Mouse (Mus musculus) embryonic facial prominence, embryonic 11.5 days (tissue): ENCODE results near the gene Letm1. TPM values are rescaled to one million over a fixed set of nuclear protein-coding genes. Genes with fewer than 3 reads are reported as not detected.

Experiments
- ATAC-seq: fragments of 200-750 bp; cut with Nextera tagmentation; replicated peaks from 2 replicates; pipeline ENCODE4 v1.8.0; 2017; ENCODE audit warnings: low read depth; ENCODE audit not compliant: insufficient number of reproducible peaks, low FRiP score, low TSS enrichment
- DNase-seq: peaks from one replicate; pipeline ENCODE4 v3.0.0-alpha.2; 2015; ENCODE audit warnings: low spot score
- H3K27ac ChIP-seq: fragments of 300-500 bp; sonication (generic); replicated peaks from 2 replicates; pipeline ENCODE4 v1.5.1; 2014; ENCODE audit warnings: mild to moderate bottlenecking, low read depth, low read length, control low read depth
- H3K27me3 ChIP-seq: fragments of 300-500 bp; sonication (generic); 2 replicates; pipeline ENCODE4 v1.6.1; 2014; ENCODE audit warnings: mild to moderate bottlenecking, low read length, moderate library complexity, mixed read lengths; ENCODE audit not compliant: control insufficient read depth, insufficient read depth
- H3K36me3 ChIP-seq: fragments of 300-500 bp; sonication (generic); replicated peaks from 2 replicates; pipeline ENCODE4 v1.6.1; 2014; ENCODE audit warnings: low read depth, mild to moderate bottlenecking, low read length, moderate library complexity, mixed read lengths; ENCODE audit not compliant: control insufficient read depth, insufficient read depth
- H3K4me1 ChIP-seq: fragments of 300-500 bp; sonication (generic); 2 replicates; pipeline ENCODE4 v1.6.1; 2014; ENCODE audit warnings: low read length, mixed read lengths; ENCODE audit not compliant: control insufficient read depth, insufficient read depth
- H3K4me2 ChIP-seq: fragments of 300-500 bp; sonication (generic); 2 replicates; pipeline ENCODE4 v1.6.1; 2014; ENCODE audit warnings: low read depth, mild to moderate bottlenecking, control low read depth, low read length, moderate library complexity
- H3K4me3 ChIP-seq: fragments of 300-500 bp; sonication (generic); 2 replicates; pipeline ENCODE4 v1.5.1; 2014; ENCODE audit warnings: low read depth, low read length, control low read depth
- H3K9ac ChIP-seq: fragments of 300-500 bp; sonication (generic); replicated peaks from 2 replicates; pipeline ENCODE4 v1.6.1; 2014; ENCODE audit warnings: mild to moderate bottlenecking, control low read depth, low read length
- H3K9me3 ChIP-seq: fragments of 300-500 bp; sonication (generic); replicated peaks from 2 replicates; pipeline ENCODE4 v1.6.1; 2016; ENCODE audit warnings: mild to moderate bottlenecking, low read length, inconsistent platforms, mixed read lengths; ENCODE audit not compliant: control insufficient read depth
- WGBS: fragments of 180-500 bp; shearing (Covaris S2); extraction: QIAGEN DNeasy Blood & Tissue Kit; methylation state at CpG from one replicate; pipeline ENCODE4 v1.1.7; 2014; 5-methylcytosine and 5-hydroxymethylcytosine counted together
- polyA plus RNA-seq: library from polyadenylated mRNA; unstranded; fragments of >200 nt; fragmentation: Nextera tagmentation; extraction: Ambion mirVana; gene quantifications from 2 replicates; pipeline ENCODE4 v1.2.1, GENCODE M21; 2014

Gene Letm1
- polyA plus RNA-seq, 1 experiment from 2014 or later: 48.9 TPM

DNA sequence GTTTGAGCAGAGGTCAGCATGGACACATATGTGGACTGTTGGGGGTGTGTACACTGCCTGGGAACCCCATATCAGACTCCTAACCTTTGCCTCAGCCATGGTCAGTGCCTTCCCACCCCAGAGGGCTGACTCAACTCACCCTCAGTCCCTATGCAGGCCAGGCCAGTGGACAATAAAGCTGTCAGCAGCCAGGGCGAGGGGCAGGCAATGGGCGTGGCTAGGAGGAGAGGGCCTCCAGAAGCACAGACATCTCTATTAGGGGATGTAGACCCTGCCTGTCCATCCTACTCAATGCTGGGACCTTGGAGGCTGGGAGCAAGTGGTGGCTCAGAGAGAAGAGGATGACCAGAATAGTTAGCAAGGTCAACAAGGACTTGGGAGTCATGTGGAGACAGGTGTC lies 67.4 kb downstream of the Letm1 start:
- Histone ChIP-seq H3K9ac (no peak overlapping the region), H3K27ac (no peak overlapping the region), H3K27me3 (no peaks in the 10 kb centered on the region), H3K4me2 (no peak overlapping the region), H3K4me1 (no peaks in the 10 kb centered on the region; the same call in 1 of the 2 replicates), H3K9me3 (no peaks in the 10 kb centered on the region), H3K4me3 (no peak overlapping the region), H3K36me3 (no peaks in the 10 kb centered on the region)
- DNase-seq (no peak), ATAC-seq (no peak)
- WGBS: 58% methylated on average over 2 of the region's 2 CpGs

DNA sequence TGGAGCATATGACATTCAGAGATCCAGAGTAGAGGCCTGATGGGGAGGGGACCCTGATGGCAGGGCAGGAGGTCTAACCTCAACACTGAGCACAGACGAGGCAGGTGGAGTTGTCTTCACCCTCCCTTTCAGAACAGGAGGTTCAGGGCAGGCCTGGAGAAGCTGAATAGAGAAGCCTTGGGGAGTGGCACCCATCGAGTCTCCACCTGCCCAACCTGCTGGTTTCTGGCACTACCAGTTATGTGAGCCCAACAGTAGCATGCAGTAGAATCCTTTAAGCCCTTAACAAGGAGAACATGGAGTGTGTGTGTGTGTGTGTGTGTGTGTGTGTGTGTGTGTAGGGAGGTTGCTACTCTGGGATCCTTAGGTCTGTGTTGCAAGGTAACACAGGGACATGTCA lies 70.1 kb downstream of the Letm1 start:
- Histone ChIP-seq H3K4me3 (no peak overlapping the region), H3K9ac (no peak overlapping the region), H3K4me2 (no peak overlapping the region), H3K27me3 (no peaks in the 10 kb centered on the region), H3K9me3 (no peaks in the 10 kb centered on the region), H3K27ac (no peak overlapping the region), H3K36me3 (no peaks in the 10 kb centered on the region), H3K4me1 (no peaks in the 10 kb centered on the region; the same call in 1 of the 2 replicates)
- no peak for DNase-seq
- WGBS: 72% methylated on average over 2 of the region's 2 CpGs
- no peak for ATAC-seq

DNA sequence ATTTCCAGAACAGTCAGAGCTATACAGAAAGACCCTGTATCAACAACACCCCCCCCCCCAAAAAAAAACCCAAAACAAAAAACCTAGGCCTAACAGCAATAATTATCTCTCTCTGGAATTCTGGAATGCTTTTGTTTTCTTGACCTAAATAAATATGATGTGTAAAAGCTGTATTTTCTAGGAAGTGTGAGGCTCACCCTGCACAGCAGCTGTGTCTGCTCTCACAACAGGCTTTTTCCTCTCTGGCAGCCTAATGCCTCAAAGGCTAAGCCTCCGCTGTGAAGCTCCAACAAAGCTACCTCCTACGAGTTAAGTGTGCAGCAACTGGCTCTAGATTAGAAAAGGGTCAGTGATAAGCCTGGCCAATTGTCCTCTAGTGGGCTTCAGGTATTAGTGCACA lies 73.6 kb downstream of the Letm1 start:
- Histone ChIP-seq H3K4me3 (no peak overlapping the region), H3K27ac (no peak overlapping the region), H3K4me1 (peaks cover 5% of the 10 kb centered on the region; the same call in 1 of the 2 replicates), H3K4me2 (no peak overlapping the region), H3K36me3 (no peaks in the 10 kb centered on the region), H3K27me3 (no peaks in the 10 kb centered on the region), H3K9me3 (no peaks in the 10 kb centered on the region), H3K9ac (no peak overlapping the region)
- WGBS: 55% methylated on average over 2 of the region's 2 CpGs
- DNase-seq: no peak
- ATAC-seq: no peak

DNA sequence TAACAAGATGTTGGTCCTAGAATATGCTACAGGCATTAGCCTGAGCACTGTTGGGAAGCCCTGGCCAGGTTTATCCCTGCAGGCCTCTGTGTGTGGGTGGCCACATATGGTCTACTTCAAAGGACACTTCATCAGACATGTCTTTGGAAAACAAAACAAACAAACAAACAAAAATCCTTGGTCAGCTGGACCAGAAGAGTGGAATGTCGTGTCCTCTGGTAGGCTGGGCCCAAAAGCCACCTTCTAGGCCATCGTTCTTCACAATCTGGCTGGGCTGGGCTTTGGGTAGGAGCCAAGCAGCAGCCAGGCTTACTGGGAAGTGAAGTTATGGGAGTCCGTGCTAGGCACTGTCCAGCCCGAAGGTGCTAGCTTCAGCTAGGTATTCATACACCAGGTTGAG lies 75.5 kb downstream of the Letm1 start:
- Histone ChIP-seq H3K4me1 (peaks cover 5% of the 10 kb centered on the region; the same call in 1 of the 2 replicates), H3K27me3 (no peaks in the 10 kb centered on the region), H3K9ac (no peak overlapping the region), H3K4me3 (no peak overlapping the region), H3K27ac (no peak overlapping the region), H3K4me2 (no peak overlapping the region), H3K9me3 (no peaks in the 10 kb centered on the region), H3K36me3 (no peaks in the 10 kb centered on the region)
- ATAC-seq (no peak), DNase-seq (no peak)
- 70% methylated on average over 4 of the region's 4 CpGs for WGBS

DNA sequence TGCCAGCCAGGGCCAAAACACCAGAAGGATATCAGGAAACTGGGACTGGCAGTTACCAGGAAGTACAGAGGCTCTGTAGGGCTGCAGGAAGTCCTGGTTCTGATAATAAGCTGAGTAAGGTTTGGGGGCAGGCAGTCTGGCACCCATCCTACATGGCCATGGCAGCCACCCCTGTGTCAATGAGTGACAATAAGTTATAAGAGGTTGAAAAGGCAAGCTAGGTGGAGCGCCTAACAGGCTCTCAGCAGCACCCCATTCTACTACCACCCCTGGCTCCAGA lies 76.3 kb downstream of the Letm1 start:
- WGBS: 95% methylated on average over 1 of the region's 1 CpGs
- Histone ChIP-seq H3K9me3 (no peaks in the 10 kb centered on the region), H3K27ac (no peak overlapping the region), H3K36me3 (no peaks in the 10 kb centered on the region), H3K27me3 (no peaks in the 10 kb centered on the region), H3K9ac (no peak overlapping the region; the same call in 1 of the 2 replicates), H3K4me2 (no peak overlapping the region), H3K4me3 (no peak overlapping the region), H3K4me1 (peaks cover 5% of the 10 kb centered on the region; the same call in 1 of the 2 replicates)
- ATAC-seq: no peak
- DNase-seq: no peak

DNA sequence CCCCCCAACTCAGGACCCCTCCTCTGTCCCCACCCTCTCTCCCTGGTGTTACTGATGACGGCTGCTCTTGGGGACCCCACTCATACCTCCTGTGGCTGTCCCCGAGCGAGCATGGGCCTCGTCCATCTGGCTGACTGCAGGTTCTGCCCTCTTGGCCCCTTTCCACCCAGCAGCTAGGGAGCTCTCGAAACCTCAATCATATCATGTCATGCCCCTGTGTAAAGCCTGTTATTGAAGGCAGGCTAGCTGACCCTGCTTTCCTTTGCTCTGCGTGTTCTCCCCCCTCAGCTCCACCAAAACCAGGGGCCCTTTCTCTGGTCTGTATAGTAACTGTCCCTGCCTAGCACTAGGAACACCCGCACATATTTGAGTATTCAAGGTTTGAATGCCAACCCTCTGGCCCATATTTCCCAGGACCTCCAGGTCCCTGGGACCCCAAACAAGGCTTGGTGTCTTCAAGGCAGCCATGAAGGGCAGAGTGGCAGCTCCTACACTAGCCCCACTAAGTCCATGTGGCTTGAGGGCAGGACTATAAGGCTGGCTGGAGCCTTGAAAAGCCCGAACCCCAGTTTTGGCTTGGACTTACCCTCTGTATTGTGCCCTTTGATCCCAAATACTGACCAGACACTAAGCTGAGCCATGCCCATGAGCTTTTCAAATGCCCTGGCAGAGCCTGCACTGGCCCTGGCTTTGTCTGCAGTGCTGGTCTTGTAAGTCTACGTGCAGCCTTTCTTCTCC lies 76.8 kb downstream of the Letm1 start:
- Histone ChIP-seq H3K27ac (no peak overlapping the region), H3K36me3 (no peaks in the 10 kb centered on the region), H3K4me1 (peaks cover 5% of the 10 kb centered on the region; the same call in 1 of the 2 replicates), H3K27me3 (no peaks in the 10 kb centered on the region), H3K9me3 (no peaks in the 10 kb centered on the region), H3K4me2 (no peak overlapping the region), H3K9ac (no peak overlapping the region; the same call in 1 of the 2 replicates), H3K4me3 (no peak overlapping the region)
- ATAC-seq: peak; percentile 7
- WGBS: 32% methylated on average over 9 of the region's 9 CpGs
- DNase-seq: no peak

DNA sequence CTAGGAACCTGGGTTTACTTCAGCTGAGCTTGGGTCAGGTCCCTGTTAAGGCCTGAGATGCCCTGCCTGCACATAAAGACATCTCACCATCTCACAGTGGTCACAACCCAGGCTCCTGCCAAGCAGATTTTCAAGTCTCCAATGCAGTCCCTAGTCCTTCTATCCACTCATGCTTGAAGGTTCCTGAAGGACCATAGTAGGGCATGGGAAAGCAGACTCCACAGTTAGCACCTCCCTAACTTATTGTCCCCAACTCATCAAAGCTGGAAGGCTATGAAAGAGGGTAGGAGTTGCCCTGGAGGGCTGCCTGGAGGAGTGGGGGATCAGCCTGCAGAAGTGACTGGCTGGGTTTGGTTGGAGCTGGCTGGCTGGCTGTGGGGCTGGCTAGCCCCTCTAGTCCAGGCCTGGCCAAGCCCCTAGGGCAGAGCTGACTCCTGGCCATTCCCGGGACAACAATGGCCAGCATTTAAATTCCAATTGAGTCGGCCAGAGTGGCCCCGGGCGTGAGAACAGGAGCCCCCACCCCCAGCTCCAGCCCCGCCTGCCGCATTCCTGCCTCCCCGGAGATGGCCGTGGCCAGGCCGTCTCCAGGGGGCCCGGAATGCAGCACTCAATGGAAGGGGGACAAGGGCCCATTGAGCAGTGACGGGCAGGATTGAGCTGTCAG lies 77.5 kb downstream of the Letm1 start:
- peak; percentile 74 for ATAC-seq
- no peak overlapping the region for H3K27ac ChIP-seq
- H3K4me2 ChIP-seq: 0 out of 2 replicates have a peak overlapping the region, but pooled peaks have one; percentile 7
- H3K27me3 ChIP-seq: no peaks in the 10 kb centered on the region
- H3K9me3 ChIP-seq: no peaks in the 10 kb centered on the region
- no peak overlapping the region for H3K4me3 ChIP-seq
- 10% methylated on average over 11 of the region's 11 CpGs for whole genome bisulfite sequencing
- H3K4me1 ChIP-seq: peaks cover 8% of the 10 kb centered on the region; the same call in 1 of the 2 replicates
- H3K36me3 ChIP-seq: no peaks in the 10 kb centered on the region
- no peak overlapping the region for H3K9ac ChIP-seq
- DNase-seq: peak; percentile 48

DNA sequence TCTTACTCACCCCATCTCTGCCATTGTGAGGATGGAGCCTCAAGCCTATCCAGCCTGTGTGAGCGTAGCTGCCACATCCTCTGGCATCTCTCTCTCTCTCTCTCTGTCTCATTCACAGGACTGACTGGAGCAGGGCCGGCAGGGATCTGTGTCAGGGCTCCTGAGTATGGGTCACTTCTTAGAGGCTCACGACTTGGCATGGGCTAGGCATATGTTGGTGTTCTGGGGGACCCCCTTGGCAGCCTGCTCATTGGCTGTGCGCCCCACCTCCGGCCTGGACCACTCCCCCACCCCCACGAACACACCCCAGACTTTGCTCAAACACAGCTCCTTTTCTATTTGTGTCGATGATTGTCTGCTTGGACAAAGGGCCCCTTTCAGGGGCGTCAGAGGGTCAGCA lies 78.6 kb downstream of the Letm1 start:
- DNase-seq: no peak
- Histone ChIP-seq H3K27ac (no peak overlapping the region), H3K4me2 (no peak overlapping the region), H3K36me3 (no peaks in the 10 kb centered on the region), H3K27me3 (no peaks in the 10 kb centered on the region), H3K4me1 (peaks cover 11% of the 10 kb centered on the region; the same call in 1 of the 2 replicates), H3K9ac (no peak overlapping the region), H3K9me3 (no peaks in the 10 kb centered on the region), H3K4me3 (no peak overlapping the region)
- ATAC-seq: no peak
- WGBS: 39% methylated on average over 8 of the region's 8 CpGs
